33 mouse cellular contexts compared by ENCODE assay signal in genomic region chr11:50312803-50313202, GRCm38 (mm10). TPM values are rescaled to one million over a fixed set of nuclear protein-coding genes. Genes with fewer than 3 reads are reported as not detected.
DNase-seq lines count a peak whose midpoint lies in the region; ATAC-seq and TF ChIP-seq lines count a peak whose summit lies in the region.
"Had no signal": no experiment of that assay in that cellular context is flagged by ENCODE, and none has a peak within 500 bp of the region (broad histone marks: within the 10 kb centered on the region; RNA-seq: fewer than 3 reads in every experiment).

No protein-coding gene starts in this region.

- WGBS in liver, embryonic 11.5 days = 87% methylated on average over 2 of the region's 2 CpGs
- 81% methylated on average over 2 of the region's 2 CpGs for WGBS in liver, postnatal 0 days (ENCODE audit: insufficient replicate concordance)
- 51% methylated on average over 2 of the region's 2 CpGs for WGBS in stomach, embryonic 16.5 days

- no peak for DNase-seq in liver, embryonic 11.5 days (ENCODE audit: low spot score)
- DNase-seq in liver, postnatal 0 days = no peak
- DNase-seq in lung, postnatal 14 days = no peak
- no peak for DNase-seq in left cerebral cortex, postnatal 10 days (ENCODE audit: extremely low spot score in 1 of 2, low spot score in 2 of 2)
- DNase-seq: adrenal gland, postnatal 10 days; adrenal gland, postnatal 36 days; cerebellum, adult 11 months; cerebellum, adult 2 months; cerebellum, adult 9-11 months; cerebellum, postnatal 25 days; forebrain, postnatal 0 days; gastrocnemius, adult 2 months; gastrocnemius, postnatal 14 days; heart, adult 18-20 months had no signal

- no peaks in the 10 kb centered on the region for H3K9me3 ChIP-seq in liver, embryonic 11.5 days (ENCODE audit: control insufficient read depth, low read length)
- H3K9me3 ChIP-seq in liver, postnatal 0 days (ENCODE audit: low read length) = no peaks in the 10 kb centered on the region
- no peaks in the 10 kb centered on the region for H3K9me3 ChIP-seq in ES-Bruce4 (replicated peaks; ENCODE audit: control insufficient read depth, insufficient read depth, low read length, poor library complexity, severe bottlenecking)
- no peaks in the 10 kb centered on the region for H3K9me3 ChIP-seq in stomach, embryonic 16.5 days (replicated peaks; ENCODE audit: control insufficient read depth, low read length)
- H3K9me3 ChIP-seq: embryonic facial prominence, embryonic 12.5 days; embryonic facial prominence, embryonic 15.5 days; G1E; hindbrain, embryonic 12.5 days; hindbrain, embryonic 15.5 days had no signal

- H3K27me3 ChIP-seq in liver, embryonic 11.5 days (replicated peaks; ENCODE audit: control insufficient read depth, insufficient read depth, low read length) = no peaks in the 10 kb centered on the region
- H3K27me3 ChIP-seq in liver, postnatal 0 days (ENCODE audit: insufficient read depth, low read length) = no peaks in the 10 kb centered on the region
- no peaks in the 10 kb centered on the region for H3K27me3 ChIP-seq in ES-Bruce4 (ENCODE audit: control insufficient read depth, insufficient read depth, low read length, poor library complexity, severe bottlenecking)
- no peaks in the 10 kb centered on the region for H3K27me3 ChIP-seq in stomach, embryonic 16.5 days (ENCODE audit: control insufficient read depth, insufficient read depth, low read length)
- H3K27me3 ChIP-seq: embryonic facial prominence, embryonic 12.5 days; embryonic facial prominence, embryonic 15.5 days; hindbrain, embryonic 12.5 days; hindbrain, embryonic 15.5 days; Patski had no signal

- H3K4me2 ChIP-seq in liver, embryonic 11.5 days = no peak overlapping the region
- no peak overlapping the region for H3K4me2 ChIP-seq in liver, postnatal 0 days (ENCODE audit: low read depth, low read length)
- H3K4me2 ChIP-seq in stomach, embryonic 16.5 days (ENCODE audit: low read depth, low read length) = no peak overlapping the region
- H3K4me2 ChIP-seq: embryonic facial prominence, embryonic 12.5 days; embryonic facial prominence, embryonic 15.5 days; heart, embryonic 11.5 days; hindbrain, embryonic 12.5 days; hindbrain, embryonic 15.5 days had no signal

- TF ChIP-seq EP300 in liver, postnatal 0 days (IDR thresholded peaks at IDR 0.05; ENCODE audit: low read depth) = no peak
- TF ChIP-seq EP300 in ES-Bruce4 (IDR thresholded peaks at IDR 0.05; ENCODE audit: insufficient read depth, low read depth, low read length) = no peak

- intact Hi-C loops in left cerebral cortex, postnatal 10 days (cut with DNase I) = no loop called here

- no peak overlapping the region for H3K4me3 ChIP-seq in liver, embryonic 11.5 days (ENCODE audit: low read depth, low read length)
- no peak overlapping the region for H3K4me3 ChIP-seq in liver, postnatal 0 days (ENCODE audit: low read depth, low read length)
- no peak overlapping the region for H3K4me3 ChIP-seq in ES-Bruce4 (ENCODE audit: low read depth, low read length)
- no peak overlapping the region for H3K4me3 ChIP-seq in stomach, embryonic 16.5 days (replicated peaks; ENCODE audit: low read length)
- H3K4me3 ChIP-seq: embryonic facial prominence, embryonic 12.5 days; embryonic facial prominence, embryonic 15.5 days; gastrocnemius, adult 2 months; hindbrain, embryonic 12.5 days; hindbrain, embryonic 15.5 days had no signal

- peaks cover 3% of the 10 kb centered on the region; the same call in 1 of the 2 replicates for H3K4me1 ChIP-seq in liver, embryonic 11.5 days (replicated peaks; ENCODE audit: control insufficient read depth, insufficient read depth, low read length)
- peaks cover 4% of the 10 kb centered on the region for H3K4me1 ChIP-seq in liver, postnatal 0 days (ENCODE audit: insufficient read depth)
- H3K4me1 ChIP-seq in ES-Bruce4 (ENCODE audit: control insufficient read depth, insufficient read depth, low read length) = no peaks in the 10 kb centered on the region
- H3K4me1 ChIP-seq in stomach, embryonic 16.5 days (ENCODE audit: control insufficient read depth, insufficient read depth, low read length) = peaks cover 5% of the 10 kb centered on the region
- H3K4me1 ChIP-seq: embryonic facial prominence, embryonic 12.5 days; embryonic facial prominence, embryonic 15.5 days; hindbrain, embryonic 12.5 days; hindbrain, embryonic 15.5 days had no signal

- TF ChIP-seq POLR2A in ES-Bruce4 (IDR thresholded peaks at IDR 0.05; ENCODE audit: insufficient read depth, low read length) = no peak

- 0 out of 2 replicates have a peak overlapping the region, but pooled peaks have one; percentile 12 for H3K9ac ChIP-seq in liver, embryonic 11.5 days (ENCODE audit: low read depth, low read length)
- no peak overlapping the region for H3K9ac ChIP-seq in liver, postnatal 0 days (replicated peaks)
- H3K9ac ChIP-seq in ES-Bruce4 (ENCODE audit: low read depth, poor library complexity, severe bottlenecking) = no peak overlapping the region
- H3K9ac ChIP-seq in stomach, embryonic 16.5 days (ENCODE audit: low read length) = no peak overlapping the region
- H3K9ac ChIP-seq: embryonic facial prominence, embryonic 12.5 days; embryonic facial prominence, embryonic 15.5 days; forebrain, postnatal 0 days; hindbrain, embryonic 12.5 days; hindbrain, embryonic 15.5 days had no signal

- H3K36me3 ChIP-seq in liver, embryonic 11.5 days (ENCODE audit: control insufficient read depth, insufficient read depth, low read length) = peaks cover 24% of the 10 kb centered on the region; the same call in 1 of the 2 replicates
- peaks cover 35% of the 10 kb centered on the region for H3K36me3 ChIP-seq in liver, postnatal 0 days (replicated peaks; ENCODE audit: insufficient read depth, low read length)
- H3K36me3 ChIP-seq in ES-Bruce4 (ENCODE audit: control insufficient read depth, insufficient read depth, low read length, poor library complexity, severe bottlenecking) = peaks cover 52% of the 10 kb centered on the region
- peaks cover 6% of the 10 kb centered on the region; the same call in 1 of the 2 replicates for H3K36me3 ChIP-seq in stomach, embryonic 16.5 days (ENCODE audit: control insufficient read depth, insufficient read depth, low read length)

- ATAC-seq in liver, embryonic 11.5 days (replicated peaks; ENCODE audit: low FRiP score) = no peak
- ATAC-seq in liver, postnatal 0 days = no peak
- no peak for ATAC-seq in stomach, embryonic 16.5 days (ENCODE audit: insufficient read depth, low FRiP score)
- ATAC-seq: CD4-positive, CD25-positive, alpha-beta regulatory T cell, adult 4 months; forebrain, embryonic 14.5 days; forebrain, postnatal 0 days; Patski had no signal

- no peak overlapping the region for H3K27ac ChIP-seq in liver, embryonic 11.5 days (ENCODE audit: low read depth, low read length)
- H3K27ac ChIP-seq in liver, postnatal 0 days (ENCODE audit: low read depth) = no peak overlapping the region
- peak overlapping the region; percentile 83 for H3K27ac ChIP-seq in ES-Bruce4 (ENCODE audit: insufficient read depth, low read length)
- H3K27ac ChIP-seq in stomach, embryonic 16.5 days (ENCODE audit: low read length) = 0 out of 2 replicates have a peak overlapping the region, but pooled peaks have one; percentile 42
- H3K27ac ChIP-seq: embryonic facial prominence, embryonic 12.5 days; embryonic facial prominence, embryonic 15.5 days; gastrocnemius, adult 2 months; hindbrain, embryonic 12.5 days; hindbrain, embryonic 15.5 days had no signal

- no peak for TF ChIP-seq CTCF in liver, postnatal 0 days (IDR thresholded peaks at IDR 0.05; ENCODE audit: low read depth)
- no peak for TF ChIP-seq CTCF in ES-Bruce4 (IDR thresholded peaks at IDR 0.05; ENCODE audit: low read depth, low read length)

RNA-seq across cellular contexts. Expression of gene Canx, which starts 12.7 kb away (rescaled TPM):
- polyA plus RNA-seq in liver, embryonic 11.5 days (2014; fragmentation: Nextera tagmentation; extraction: Ambion mirVana) = 267 and 285 TPM in 2 replicates
- polyA plus RNA-seq in liver, postnatal 0 days (2015; fragmentation: Nextera tagmentation; extraction: Ambion mirVana) = 125 and 130 TPM in 2 replicates
- polyA plus RNA-seq in ES-Bruce4 (2011; ENCODE audit: insufficient read depth, insufficient read length, low read depth, missing spikeins) = 628 and 681 TPM in 2 replicates
- 341 and 342 TPM in 2 replicates for polyA plus RNA-seq in stomach, embryonic 16.5 days (2015; fragmentation: Nextera tagmentation; extraction: Ambion mirVana)
- 100 to 1,000 TPM; 375 to 412 TPM for total RNA-seq in left cerebral cortex, postnatal 10 days (2021)

RNA-seq across cellular contexts. Expression of gene Maml1, which starts 20.7 kb away (rescaled TPM):
- polyA plus RNA-seq in liver, embryonic 11.5 days (2014; fragmentation: Nextera tagmentation; extraction: Ambion mirVana) = 4.4 and 5.6 TPM in 2 replicates
- 1.6 TPM in 2 replicates for polyA plus RNA-seq in liver, postnatal 0 days (2015; fragmentation: Nextera tagmentation; extraction: Ambion mirVana)
- 13.7 and 14.1 TPM in 2 replicates for polyA plus RNA-seq in ES-Bruce4 (2011; ENCODE audit: insufficient read depth, insufficient read length, low read depth, missing spikeins)
- 4.1 and 4.7 TPM in 2 replicates for polyA plus RNA-seq in stomach, embryonic 16.5 days (2015; fragmentation: Nextera tagmentation; extraction: Ambion mirVana)
- total RNA-seq in left cerebral cortex, postnatal 10 days (2021) = 1 to 10 TPM; 8.4 to 8.5 TPM

RNA-seq across cellular contexts. Expression of gene Cby3, which starts 41.5 kb away (rescaled TPM):
- polyA plus RNA-seq in liver, embryonic 11.5 days (2014; fragmentation: Nextera tagmentation; extraction: Ambion mirVana) = not detected in 2 replicates
- polyA plus RNA-seq in liver, postnatal 0 days (2015; fragmentation: Nextera tagmentation; extraction: Ambion mirVana) = 0.21 TPM in 1 of 2 replicates, not detected in the other
- polyA plus RNA-seq in ES-Bruce4 (2011; ENCODE audit: insufficient read depth, insufficient read length, low read depth, missing spikeins) = not detected in 2 replicates
- polyA plus RNA-seq in stomach, embryonic 16.5 days (2015; fragmentation: Nextera tagmentation; extraction: Ambion mirVana) = 0.19 and 0.46 TPM in 2 replicates
- total RNA-seq in left cerebral cortex, postnatal 10 days (2021) = not detected
- total RNA-seq: adrenal gland, adult 18-20 months; adrenal gland, postnatal 10 days; adrenal gland, postnatal 36 days; common myeloid progenitor, adult 5-6 weeks; forebrain, postnatal 0 days; G1E; gastrocnemius, adult 2 months; gastrocnemius, postnatal 14 days; gastrocnemius, postnatal 4 days; heart, adult 18-20 months; heart, postnatal 25 days; hematopoietic stem cell, adult 5-6 weeks had no signal
- polyA plus RNA-seq: C2C12; CD4-positive, CD25-positive, alpha-beta regulatory T cell, adult 4 months; G1E; heart, embryonic 11.5 days; heart, embryonic 14.5 days; heart, postnatal 0 days; Patski had no signal

Comparison
In these comparisons a context has a peak if more than half of its experiments do, and no peak if none do; other contexts are left out.
1. H3K27ac ChIP-seq: peak in ES-Bruce4 (single experiment) and stomach, embryonic 16.5 days (single experiment); none in liver, embryonic 11.5 days (single experiment) and liver, postnatal 0 days (single experiment).